Mouse (Mus musculus) skeletal muscle tissue, postnatal 0 days (tissue): ENCODE measurements around the gene Gtf2h4. TPM values are rescaled to one million over a fixed set of nuclear protein-coding genes. Genes with fewer than 3 reads are reported as not detected.

Experiments used
- polyA plus RNA-seq: library from polyadenylated mRNA; unstranded; fragments of >200 nt; fragmentation: Nextera tagmentation; extraction: Ambion mirVana; gene quantifications from 2 replicates; pipeline ENCODE4 v1.2.1, GENCODE M21; 2015

Gene Gtf2h4
- 26.0 and 26.3 TPM in 2 replicates for polyA plus RNA-seq

GRCm38 (mm10) chr17:35673416-35674035 lies at the start of gene Gtf2h4:
TSS of gene Gtf2h4 (minus strand) at chr17:35673739.

GRCm38 (mm10) chr17:35704621-35705464 lies 31.3 kb upstream of the Gtf2h4 start, which contains the start of gene Ddr1:
TSS of gene Ddr1 (minus strand) at chr17:35704621.

GRCm38 (mm10) chr17:35667334-35668065 lies 6.0 kb downstream of the Gtf2h4 start, which contains the start of gene Vars2:
TSS of gene Vars2 (minus strand) at chr17:35667592.

GRCm38 (mm10) chr17:35643609-35644236 lies 29.8 kb downstream of the Gtf2h4 start, which contains the start of gene Mucl3:
TSS of gene Mucl3 (minus strand) at chr17:35643695.

GRCm38 (mm10) chr17:35626537-35626936 lies 47.0 kb downstream of the Gtf2h4 start, which contains the start of gene Gm9573:
TSS of gene Gm9573 (minus strand) at chr17:35626637.

Other genes starting within 250 kb of the Gtf2h4 start
- gene H2-Q6, start 248.9 kb downstream of the Gtf2h4 start, polyA plus RNA-seq = 0.49 and 0.79 TPM in 2 replicates
- 1.3 and 1.7 TPM in 2 replicates for gene H2-Q7, start 234.6 kb downstream of the Gtf2h4 start, polyA plus RNA-seq
- gene H2-Q10, start 203.7 kb downstream of the Gtf2h4 start, polyA plus RNA-seq = 0.62 and 1.2 TPM in 2 replicates
- gene Pou5f1, start 167.7 kb downstream of the Gtf2h4 start, polyA plus RNA-seq = not detected in 2 replicates
- 20.3 and 26.5 TPM in 2 replicates for gene Tcf19, start 156.9 kb downstream of the Gtf2h4 start, polyA plus RNA-seq
- 3.9 and 5.0 TPM in 2 replicates for gene Cchcr1, start 156.6 kb downstream of the Gtf2h4 start, polyA plus RNA-seq
- not detected in 2 replicates for gene Psors1c2, start 140.5 kb downstream of the Gtf2h4 start, polyA plus RNA-seq
- 0.42 and 7.0 TPM in 2 replicates for gene Cdsn, start 121.6 kb downstream of the Gtf2h4 start, polyA plus RNA-seq
- not detected in 2 replicates for gene 2300002M23Rik, start 106.3 kb downstream of the Gtf2h4 start, polyA plus RNA-seq
- not detected in 2 replicates for gene Sfta2, start 72.2 kb downstream of the Gtf2h4 start, polyA plus RNA-seq
- gene Gm9573, start 47.1 kb downstream of the Gtf2h4 start, polyA plus RNA-seq = not detected in 2 replicates
- gene Mucl3, start 30.0 kb downstream of the Gtf2h4 start, polyA plus RNA-seq = not detected in 2 replicates
- 7.1 and 7.7 TPM in 2 replicates for gene Vars2, start 6.1 kb downstream of the Gtf2h4 start, polyA plus RNA-seq
- 31.1 and 31.6 TPM in 2 replicates for gene Ddr1, start 30.9 kb upstream of the Gtf2h4 start, polyA plus RNA-seq
- 25.3 and 27.7 TPM in 2 replicates for gene Ier3, start 147.9 kb upstream of the Gtf2h4 start, polyA plus RNA-seq
- 68.5 and 77.6 TPM in 2 replicates for gene Flot1, start 149.5 kb upstream of the Gtf2h4 start, polyA plus RNA-seq
- gene Tubb5, start 164.6 kb upstream of the Gtf2h4 start, polyA plus RNA-seq = 177 and 210 TPM in 2 replicates
- gene Mdc1, start 167.8 kb upstream of the Gtf2h4 start, polyA plus RNA-seq = 1.5 and 2.0 TPM in 2 replicates
- 23.9 and 27.0 TPM in 2 replicates for gene Nrm, start 187.6 kb upstream of the Gtf2h4 start, polyA plus RNA-seq
- 15.3 and 21.1 TPM in 2 replicates for gene Ppp1r18, start 191.9 kb upstream of the Gtf2h4 start, polyA plus RNA-seq
- gene Dhx16, start 206.1 kb upstream of the Gtf2h4 start, polyA plus RNA-seq = 11.4 and 12.8 TPM in 2 replicates
- gene 2310061I04Rik, start 223.7 kb upstream of the Gtf2h4 start, polyA plus RNA-seq = 51.1 and 65.0 TPM in 2 replicates
- 13.1 and 13.8 TPM in 2 replicates for gene Atat1, start 236.3 kb upstream of the Gtf2h4 start, polyA plus RNA-seq
- 73.1 and 80.9 TPM in 2 replicates for gene Mrps18b, start 242.7 kb upstream of the Gtf2h4 start, polyA plus RNA-seq
- 17.9 and 26.3 TPM in 2 replicates for gene Ppp1r10, start 242.7 kb upstream of the Gtf2h4 start, polyA plus RNA-seq